Mouse (Mus musculus) spleen, adult 2 months (tissue): ENCODE data around the gene Atp6v1f.

Experiments
- CTCF ChIP-seq: fragments of 200-500 bp; IDR thresholded peaks from 2 replicates; pipeline ENCODE4 v1.5.1; 2011; ENCODE audit warnings: mild to moderate bottlenecking, inconsistent platforms; ENCODE audit not compliant: insufficient read depth, insufficient read length, insufficient replicate concordance; ENCODE audit errors: extremely low read depth
- POLR2A ChIP-seq: fragments of 200-500 bp; IDR thresholded peaks from 2 replicates; pipeline ENCODE4 v1.6.1; 2011; ENCODE audit warnings: low read depth, low read length, inconsistent platforms

DNA sequence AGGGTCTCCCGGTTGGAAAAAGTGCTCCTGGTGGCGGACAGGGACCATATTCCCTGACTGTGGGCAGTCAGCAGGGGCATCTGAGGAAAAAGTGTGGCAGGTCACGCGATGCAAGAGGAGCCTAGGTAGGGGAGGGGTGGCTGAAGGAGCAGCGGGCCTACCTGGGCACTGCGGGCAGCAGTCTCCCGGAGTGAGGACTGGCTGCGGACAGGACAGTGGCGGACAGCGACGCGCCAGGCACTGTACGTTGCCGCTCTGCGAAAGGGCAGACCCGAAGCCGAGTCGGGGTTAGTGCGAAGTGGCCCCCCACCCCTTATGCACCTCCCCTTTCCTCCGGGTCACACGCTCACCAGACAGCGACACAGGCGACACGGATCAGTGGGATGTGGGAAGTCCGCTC lies 28.8 kb downstream of the Atp6v1f start:
- TF ChIP-seq POLR2A (no peak), CTCF (no peak)
